Mouse (Mus musculus) liver, embryonic 14.5 days (tissue): ENCODE data around the gene Vamp9.

Source experiments
- CTCF ChIP-seq: IDR thresholded peaks from 2 replicates; pipeline ENCODE4 v1.5.1; 2016; ENCODE audit warnings: antibody characterized with exemption, low read depth, control low read depth
- EP300 ChIP-seq: IDR thresholded peaks from 2 replicates; pipeline ENCODE4 v1.6.1; 2016; ENCODE audit warnings: antibody characterized with exemption, low read depth

DNA sequence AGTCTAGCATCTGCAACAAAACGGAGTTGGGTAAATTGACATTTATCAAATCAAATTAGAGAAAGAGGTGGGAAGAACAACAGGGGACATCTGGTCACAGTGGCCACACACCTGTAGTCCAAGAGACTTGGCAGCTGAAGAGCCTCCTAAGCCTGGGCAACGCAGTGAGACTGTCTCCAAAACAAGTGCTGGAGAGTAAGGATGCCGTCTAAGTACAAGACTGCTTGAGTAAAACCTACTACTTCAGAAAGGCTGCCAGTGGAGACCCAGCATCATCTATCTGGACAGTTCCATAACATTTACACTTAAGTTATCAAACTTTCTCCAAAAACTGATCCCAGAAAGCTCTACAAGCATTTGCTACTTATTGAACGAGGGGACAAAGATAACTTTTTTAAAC, 69.0 kb downstream of the Vamp9 start:
- TF ChIP-seq CTCF (no peak), EP300 (no peak)
